Mouse (Mus musculus): ENCODE results near the gene Comp. TPM values are rescaled to one million over a fixed set of nuclear protein-coding genes. Genes with fewer than 3 reads are reported as not detected.

Comp gene
- total RNA-seq, 1 experiment from 2014 or later: not detected

DNA sequence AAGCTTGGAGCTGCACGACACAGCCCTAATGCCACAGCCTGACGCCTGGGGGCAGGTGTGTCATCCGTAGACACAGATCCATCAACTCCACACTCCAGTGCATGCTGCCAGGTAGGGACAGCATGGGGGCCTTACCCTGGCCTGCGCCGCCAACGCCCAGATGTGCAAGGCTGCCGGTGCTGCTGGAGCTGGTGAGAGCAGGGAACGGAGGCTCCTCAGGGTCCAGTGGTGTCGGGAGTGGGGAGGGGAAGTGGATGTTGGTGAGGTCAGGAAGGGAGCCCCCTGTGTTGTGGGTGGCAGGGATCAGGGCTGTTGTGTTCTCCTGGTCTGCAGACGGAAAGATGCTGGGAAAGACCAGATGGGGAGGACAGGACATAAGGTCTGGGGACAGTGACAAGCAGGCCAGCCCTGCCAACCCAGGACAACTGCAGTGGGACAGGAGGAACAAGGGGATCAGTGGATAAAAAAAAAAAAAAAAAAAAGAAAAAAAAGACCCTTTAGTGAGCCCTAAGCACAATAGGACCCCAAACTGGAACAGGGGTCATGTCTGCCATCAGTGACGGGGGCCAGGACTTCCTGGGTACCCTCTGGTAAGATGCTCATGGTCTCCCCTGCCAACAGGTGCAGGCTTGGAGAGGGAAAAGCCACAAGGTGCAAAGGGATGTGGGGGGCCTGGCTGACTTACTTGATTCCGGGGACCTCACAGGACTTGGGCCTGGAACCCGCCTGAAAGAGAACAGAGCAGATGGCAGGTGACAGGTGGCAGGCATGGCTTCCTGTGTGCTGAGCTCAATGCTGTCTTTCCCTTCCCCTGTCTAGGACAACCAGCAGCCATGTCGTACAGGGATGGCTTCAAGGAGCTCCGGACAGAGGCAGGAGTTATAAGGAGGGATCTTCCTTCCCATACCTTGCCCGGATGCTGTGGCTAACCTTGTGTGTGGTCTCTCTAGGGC lies 24.5 kb downstream of the Comp start:
- no peak for DNase-seq

DNA sequence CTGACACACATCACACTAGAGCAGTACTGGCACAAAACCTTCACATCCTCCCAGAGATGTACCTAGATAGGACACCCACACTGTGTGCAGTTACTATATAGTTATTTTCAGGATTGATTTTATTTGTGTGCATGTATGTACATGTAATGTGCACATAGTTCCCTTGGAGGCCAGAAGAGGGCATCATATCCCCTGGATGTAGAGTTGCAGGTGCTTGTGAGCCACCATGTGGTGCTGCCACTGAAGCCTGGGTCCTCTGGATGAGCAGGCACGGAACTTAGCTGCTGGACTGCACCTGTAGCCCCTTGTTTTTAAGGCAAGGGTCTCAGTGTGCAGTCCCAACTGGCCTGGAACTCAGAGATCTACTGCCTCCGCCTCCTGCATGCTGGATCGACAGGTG lies 30.9 kb downstream of the Comp start:
- no peak for DNase-seq

DNA sequence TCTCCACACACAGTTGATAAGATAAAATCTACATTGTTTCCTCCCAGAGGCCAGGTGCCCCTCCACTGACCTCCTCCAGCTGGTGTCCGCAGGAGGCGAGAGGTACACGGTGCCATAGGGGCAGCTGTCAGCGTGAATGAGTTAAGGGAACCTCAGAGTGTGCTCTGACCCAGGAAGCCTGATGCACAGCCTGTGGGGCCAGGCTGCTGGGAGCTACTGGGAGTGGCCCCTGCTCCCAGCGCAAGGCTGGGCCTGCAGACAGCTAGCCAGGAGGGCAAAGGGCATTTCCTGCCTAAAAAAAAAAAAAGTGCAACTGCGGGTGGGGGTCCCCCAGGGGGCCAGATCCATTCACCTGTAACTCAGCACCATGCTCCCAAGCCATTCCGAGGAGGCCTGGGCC lies 31.8 kb downstream of the Comp start:
- no peak for DNase-seq

DNA sequence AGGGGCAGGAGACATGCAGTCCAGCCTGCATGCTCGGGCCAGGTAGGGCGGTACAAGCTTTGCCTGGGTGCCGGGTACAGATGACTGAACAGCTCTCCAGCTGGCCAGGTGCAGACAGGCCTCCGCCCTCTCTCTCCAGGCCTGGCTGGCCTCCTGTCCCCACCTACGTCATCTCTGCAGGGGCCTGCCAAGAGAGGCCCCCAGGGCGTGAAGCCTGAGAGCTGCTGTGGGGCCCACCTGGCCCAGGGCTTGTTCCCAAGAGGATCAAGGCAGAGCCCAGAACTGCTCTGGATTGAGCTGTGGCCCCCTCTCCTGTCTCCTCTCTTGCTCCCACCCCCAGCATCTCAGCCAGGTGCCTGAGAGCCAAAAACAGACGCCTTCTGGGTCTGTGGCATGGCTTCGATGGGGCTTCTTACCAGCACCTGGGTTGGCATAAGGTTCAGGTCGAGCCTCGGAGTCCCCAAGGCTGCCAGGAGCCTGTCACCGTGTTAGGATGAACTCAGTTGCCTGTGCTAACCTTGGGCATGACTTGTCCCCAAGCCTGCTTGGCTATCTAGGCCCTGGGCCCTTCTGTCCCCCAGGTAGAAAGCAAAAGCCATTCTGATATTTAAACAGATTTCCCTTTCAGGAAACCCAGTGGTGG lies 33.2 kb downstream of the Comp start:
- DNase-seq: no peak

DNA sequence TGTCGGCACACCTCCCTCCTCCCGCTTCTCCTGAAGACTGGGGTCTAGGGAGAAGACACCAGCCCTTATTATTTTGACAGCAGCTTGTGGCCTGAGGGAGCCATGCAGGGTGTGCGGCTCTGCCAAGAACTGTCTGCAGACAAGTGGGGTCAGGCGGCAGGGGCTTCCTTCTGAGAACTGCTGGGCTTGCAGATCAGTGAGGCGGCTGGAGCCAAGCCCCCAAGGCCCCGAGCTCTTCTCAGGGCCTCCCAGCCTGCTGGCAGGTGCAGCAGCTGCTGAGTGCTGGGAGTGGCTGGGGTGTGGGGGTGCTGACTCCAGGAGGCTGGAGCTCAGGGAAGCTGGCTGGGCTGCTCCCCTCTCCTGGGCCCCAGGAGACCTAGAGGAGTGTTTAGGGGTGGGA lies 34.9 kb downstream of the Comp start:
- no peak for DNase-seq

DNA sequence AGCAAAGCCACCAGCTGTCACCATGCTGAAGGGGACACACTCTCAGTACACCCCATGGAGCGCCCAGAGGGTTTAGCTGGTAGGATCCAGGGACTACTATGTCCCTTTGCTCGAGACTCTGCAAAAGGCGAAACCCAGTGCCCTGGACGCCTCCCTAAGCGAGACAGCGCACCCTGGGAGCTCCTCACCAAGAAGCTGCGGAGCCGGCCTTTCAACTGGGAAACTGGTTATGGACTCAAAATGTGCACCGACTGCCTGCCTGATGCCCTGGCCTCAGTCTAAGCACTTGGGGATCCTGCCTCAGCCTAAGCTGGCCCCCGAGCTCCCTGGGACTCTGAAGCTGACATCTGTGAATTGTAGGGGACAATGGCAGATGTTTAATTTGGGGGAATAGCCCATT lies 35.7 kb downstream of the Comp start:
- DNase-seq: no peak

DNA sequence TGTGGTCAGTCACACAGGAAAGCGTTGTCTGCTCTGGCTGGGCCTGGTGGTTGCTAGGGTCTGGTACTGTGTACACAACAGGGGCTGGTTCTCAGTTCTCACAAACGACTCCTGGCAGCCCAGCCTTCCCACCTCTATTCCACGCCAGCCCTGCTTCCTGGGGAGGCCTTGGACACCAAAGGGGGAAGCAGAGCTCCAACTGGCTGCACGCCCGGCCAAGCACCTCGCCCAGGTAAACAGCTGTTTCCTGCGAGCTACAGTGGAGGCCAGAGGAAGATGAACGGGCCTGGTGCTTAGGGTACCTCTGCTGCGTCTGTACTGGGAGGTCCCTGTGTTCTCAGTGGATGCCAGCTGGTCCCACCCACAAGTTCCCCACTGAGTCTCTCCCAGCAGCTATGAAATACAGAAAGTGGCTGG lies 36.1 kb downstream of the Comp start:
- no peak for DNase-seq

DNA sequence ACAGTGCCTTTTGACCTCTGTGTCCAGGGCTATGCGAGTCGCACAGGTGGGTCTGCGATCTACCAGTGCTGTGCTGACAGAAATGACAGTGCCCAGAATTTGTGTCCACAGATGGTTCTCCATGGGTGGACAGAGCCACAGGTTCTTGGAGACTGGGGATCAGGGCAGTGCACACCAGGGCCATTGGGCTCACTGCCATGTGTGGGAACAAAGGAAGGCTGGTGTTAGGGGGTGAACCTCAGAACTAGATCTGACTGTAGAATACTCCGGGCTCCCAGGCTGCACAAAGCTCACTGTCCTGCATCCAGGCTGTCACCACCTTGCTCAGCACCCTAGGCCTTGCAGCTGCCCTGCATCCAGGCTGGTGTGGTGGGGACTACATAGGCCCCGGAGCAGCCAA lies 36.9 kb downstream of the Comp start:
- DNase-seq: no peak

DNA sequence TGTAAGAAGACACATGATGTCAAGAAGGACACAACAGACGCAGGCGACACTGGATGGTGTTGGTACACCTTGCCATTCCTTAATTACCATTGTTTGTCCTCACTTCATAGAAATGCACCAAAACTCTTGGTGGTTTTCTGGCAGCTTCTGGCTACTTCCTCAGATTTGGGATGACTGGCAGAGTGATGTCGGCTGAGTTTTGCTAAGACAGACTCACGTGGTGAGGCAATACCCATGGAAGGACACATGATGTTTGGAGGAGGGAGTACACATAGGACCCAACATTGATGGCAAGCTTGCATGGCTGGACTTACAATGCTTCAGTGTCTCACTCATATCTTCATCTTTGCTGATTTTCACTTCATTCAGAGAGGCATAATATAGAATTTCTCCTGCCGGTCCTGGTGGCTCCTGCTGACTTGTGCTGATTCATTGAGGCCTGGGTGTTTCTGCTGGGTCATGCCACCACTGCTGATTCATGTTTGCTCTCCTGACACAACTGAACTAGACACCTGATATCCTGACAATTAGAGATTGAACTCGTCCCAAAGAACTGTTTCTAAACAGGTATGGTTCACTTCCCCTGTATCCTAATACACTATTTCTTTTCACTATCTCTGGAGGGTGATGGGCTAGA lies 41.1 kb downstream of the Comp start:
- DNase-seq: no peak

DNA sequence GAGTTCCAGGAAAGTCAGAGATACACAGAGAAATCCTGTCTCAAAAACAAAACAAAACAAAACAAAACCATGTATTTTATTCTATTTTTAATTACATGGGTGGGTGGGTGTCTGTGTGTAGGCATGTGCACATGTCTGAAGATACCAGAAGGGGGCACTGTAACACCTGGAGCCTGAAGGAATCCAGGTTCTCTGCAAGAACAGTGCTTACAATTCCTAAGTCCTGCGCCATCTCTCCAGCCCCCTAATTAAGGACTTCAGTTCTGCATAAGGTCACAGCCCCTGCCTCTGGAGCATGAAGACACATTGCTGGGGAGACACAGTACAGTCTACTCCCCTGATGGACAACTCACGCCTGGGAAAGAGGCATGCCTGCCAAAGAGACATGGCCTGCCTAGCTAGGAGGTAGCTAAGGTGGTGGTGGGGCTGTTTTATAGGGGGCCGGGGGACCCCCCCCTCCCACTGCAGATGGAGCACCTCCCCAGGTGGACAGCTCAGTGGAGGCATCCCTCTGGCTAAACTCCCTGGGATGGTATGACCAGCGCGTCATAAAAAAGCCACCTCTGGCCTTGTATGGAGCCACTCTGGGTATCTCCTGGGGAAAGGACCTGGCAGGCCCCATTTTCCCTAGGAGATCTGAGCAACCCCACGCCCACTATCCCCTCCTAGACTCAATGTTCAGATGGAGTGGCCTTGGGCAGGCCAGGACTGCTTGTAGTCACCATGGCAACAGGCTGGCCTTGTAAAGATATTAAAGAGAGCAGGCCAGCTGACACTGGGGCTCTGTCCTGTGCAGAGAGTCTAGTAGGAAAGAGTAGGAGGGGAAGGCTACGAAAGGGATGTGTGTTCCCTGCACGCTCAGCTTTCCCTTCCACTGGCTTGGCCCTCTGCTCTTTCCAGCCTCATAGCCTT lies 42.4 kb downstream of the Comp start:
- DNase-seq: peak; percentile 81

DNA sequence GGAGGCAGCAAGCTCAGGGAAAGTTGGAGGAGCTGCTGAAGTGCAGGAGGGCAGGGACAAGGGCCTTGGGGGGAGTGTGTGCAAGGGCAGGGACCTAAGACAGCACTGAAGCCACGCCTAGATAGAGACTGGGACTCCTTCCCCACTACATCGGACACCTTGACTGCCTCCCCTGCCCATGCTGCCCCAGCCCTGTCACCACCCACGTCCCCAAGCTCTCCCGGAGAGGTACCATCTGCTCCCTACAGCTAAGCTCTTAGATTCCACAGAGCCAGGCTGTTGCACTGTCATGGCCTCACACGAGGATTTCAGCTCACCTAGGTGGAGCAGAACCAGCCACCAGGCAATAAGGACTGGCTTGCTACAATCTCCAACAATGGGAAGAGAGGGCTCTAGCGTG lies 43.6 kb downstream of the Comp start:
- no peak for DNase-seq

DNA sequence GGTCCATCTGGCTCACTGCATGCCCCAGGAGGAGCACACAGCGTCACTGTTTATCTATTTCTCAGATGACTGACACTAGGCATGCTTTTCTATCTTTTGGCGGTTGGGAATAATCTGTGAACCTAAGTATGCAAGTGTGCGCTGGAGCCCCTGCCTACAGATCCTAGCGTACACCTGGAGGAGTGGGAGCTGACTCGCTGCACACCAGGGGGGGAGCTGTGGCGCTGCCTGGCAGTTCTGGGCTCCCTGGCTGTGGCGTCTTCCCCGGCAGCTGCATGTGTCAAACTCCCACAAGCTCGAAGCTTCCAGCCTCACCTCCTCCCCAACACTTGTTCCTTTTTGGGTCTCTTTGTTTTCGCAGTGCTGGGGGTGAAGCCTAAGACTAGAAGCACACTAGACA lies 44.6 kb downstream of the Comp start:
- DNase-seq: no peak

DNA sequence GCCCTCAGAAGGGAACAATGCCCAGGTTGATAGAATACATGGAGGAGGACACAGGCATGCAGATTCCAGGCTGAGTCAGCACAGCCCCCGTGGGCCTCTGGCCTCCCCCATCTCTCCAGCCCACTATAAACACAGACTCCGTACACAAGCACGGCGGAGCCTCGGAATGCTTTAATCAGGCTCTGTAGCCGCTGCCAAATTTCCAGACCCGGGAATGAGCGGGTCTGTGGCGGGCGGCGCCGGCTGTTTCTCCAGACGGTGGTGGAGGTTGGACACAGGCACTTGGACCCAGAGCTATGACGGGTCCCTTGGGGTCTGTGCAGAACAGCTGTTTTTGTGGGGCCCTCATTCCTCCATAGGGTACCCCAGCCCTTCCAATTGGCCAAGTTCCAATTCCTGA lies 45.6 kb downstream of the Comp start:
- DNase-seq: no peak

DNA sequence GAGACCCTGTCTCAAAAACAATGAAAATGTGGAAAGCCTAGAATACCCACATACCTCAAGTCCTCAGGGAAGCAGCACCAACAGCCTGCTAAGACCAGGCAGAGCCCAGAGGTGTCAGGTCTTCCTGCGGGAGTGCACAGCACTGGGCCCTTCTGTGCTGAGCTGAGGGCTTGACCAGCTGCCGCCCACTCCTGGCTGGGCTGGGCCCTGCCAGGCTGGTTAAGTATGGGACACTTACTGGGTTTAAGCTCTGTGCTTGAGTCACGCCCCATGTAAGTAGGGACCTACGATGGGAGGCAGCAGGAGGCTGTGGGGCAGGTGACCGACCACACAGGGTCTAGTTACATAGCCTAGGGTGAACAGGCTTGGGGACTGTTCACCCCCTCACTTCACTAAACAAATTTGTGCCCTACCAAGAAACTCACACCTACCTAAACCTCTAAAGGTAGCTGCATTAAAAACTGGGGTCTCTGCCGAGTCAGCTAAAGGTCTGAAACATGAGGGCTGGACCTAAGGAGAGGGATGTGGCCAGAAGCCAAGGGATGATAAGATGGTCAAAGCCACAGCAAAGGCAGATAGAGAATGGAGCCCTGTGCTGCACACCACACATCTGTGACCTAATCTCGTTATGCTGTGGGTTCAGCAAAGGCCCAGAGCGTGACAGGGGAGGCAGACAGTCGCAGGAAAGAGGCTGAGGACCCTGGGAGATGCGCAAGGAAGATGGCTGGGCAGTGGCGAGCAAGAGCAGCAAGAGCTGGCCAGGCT lies 46.7 kb downstream of the Comp start:
- no peak for DNase-seq

DNA sequence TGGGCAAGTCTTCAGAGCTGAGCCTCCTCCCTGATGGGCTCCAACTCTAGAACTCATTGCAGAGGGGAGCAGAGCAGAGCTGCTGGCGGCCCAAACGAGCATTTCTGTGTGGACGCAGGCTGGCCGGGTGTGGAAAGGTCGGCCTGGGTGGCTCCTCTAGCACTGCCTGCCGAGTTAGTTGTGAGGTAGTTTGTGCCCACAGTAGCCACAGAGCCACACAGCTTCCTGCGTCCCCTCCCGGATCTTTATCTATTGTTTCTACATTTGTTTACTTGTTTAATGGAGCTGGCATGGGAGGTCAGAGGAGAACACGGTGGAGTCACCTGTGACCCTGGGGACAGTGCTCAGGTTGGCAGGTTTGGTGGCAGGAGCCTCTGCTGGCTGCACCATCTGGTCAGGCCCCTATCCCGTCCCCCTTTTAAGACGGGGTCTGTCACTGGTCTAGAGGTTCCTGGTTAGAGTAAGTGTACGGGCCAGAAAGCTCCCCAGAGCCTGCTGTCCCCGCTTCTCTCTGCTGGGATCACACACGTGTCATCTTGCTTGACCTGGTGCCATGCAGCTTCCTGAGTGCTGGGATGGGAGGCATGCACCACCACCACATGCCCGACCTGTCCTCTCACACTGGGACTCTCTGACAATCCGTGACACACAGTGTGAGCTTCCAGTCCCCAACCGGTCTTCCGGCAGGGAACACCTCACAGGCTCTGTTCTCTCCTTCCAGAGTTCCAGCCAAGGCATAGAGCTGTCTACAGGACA lies 48.2 kb downstream of the Comp start:
- DNase-seq: no peak

DNA sequence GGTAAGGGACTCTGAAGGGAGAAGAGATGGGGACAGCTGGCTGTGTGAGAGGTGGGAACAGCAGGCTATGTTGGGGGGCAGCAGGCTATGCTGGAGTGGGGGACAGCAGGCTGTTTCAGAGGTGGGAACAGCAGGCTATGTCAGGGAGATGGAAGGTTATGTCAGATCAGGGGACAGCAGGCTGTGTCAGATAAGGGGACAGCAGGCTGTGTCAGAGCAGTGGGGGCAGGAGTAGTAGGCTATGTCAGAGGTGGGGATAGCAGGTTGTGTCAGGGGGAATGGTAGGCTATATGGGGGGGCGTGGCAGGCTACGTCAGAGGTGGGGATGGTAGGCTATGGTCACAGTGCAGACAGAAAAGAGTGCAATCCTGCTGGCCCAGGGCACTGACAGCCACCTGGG lies 49.4 kb downstream of the Comp start:
- DNase-seq: no peak

DNA sequence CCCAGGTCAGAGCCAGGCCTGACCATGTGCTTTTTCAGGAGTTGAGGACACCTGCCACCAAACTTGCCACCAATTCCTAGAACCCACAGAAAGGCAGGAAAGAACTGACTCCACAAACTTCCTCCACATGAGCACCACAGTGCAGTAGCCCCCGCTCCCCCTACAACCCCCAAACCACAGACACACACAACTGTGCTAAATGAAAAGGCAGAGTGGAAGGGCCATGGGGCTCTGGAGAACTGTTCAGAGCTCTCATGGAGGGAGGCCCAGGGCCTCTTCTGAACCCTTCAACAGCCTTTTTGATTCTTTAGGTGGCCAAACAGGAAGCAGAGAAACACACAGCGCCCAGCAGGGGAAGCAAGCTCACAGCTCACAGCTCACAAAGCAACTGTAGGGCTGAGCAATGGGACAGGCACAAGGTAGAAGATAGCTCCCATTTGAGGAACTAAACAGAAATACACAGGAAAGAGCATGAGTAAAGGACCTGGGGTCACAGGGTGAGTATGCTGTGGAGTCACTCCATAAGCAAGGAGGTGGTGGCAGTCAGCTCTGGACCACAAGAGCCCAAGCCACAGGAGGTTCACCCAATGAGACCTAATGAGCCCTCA lies 53.0 kb downstream of the Comp start:
- no peak for DNase-seq

DNA sequence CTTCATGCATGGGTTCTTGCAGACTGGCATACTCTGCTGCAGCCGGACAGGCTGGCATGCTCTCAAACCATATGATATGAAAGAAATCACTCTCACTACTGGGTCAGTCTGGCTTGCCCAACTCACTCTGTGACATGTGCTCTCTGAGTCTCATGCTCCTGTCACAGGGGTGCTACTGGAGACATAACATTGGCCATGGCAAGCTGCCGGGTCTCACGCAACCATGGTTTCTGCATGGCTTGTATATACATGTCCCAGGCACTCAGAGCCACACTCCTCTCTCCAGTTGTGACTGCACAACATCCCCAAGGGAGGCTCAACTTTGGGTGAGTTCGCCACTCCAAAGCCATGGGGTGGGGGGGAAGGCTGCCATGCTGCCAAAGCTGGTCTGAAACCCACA lies 57.9 kb downstream of the Comp start:
- no peak for DNase-seq
